Mouse (Mus musculus) hindbrain, embryonic 11.5 days (tissue): Measurements from ENCODE around the gene Fcrl5. TPM values are rescaled to one million over a fixed set of nuclear protein-coding genes. Genes with fewer than 3 reads are reported as not detected.

Experiments used
- ATAC-seq: fragments of 200-750 bp; cut with Nextera tagmentation; 2 replicates; pipeline ENCODE4 v1.8.0; 2017; ENCODE audit warnings: mild to moderate bottlenecking, moderate TSS enrichment, moderate library complexity; ENCODE audit not compliant: low FRiP score
- DNase-seq: peaks from one replicate; pipeline ENCODE4 v3.0.0-alpha.2; 2015; ENCODE audit warnings: low spot score
- H3K27ac ChIP-seq: fragments of 300-500 bp; sonication (generic); 2 replicates; pipeline ENCODE4 v1.5.1; 2014; ENCODE audit warnings: mild to moderate bottlenecking, low read depth, low read length
- H3K27me3 ChIP-seq: fragments of 300-500 bp; sonication (generic); 2 replicates; pipeline ENCODE4 v1.6.1; 2014; ENCODE audit warnings: mild to moderate bottlenecking, low read length, moderate library complexity, mixed read lengths; ENCODE audit not compliant: control insufficient read depth, insufficient read depth
- H3K36me3 ChIP-seq: fragments of 300-500 bp; sonication (generic); 2 replicates; pipeline ENCODE4 v1.6.1; 2014; ENCODE audit warnings: mild to moderate bottlenecking, low read length, moderate library complexity, mixed read lengths; ENCODE audit not compliant: control insufficient read depth, insufficient read depth
- H3K4me1 ChIP-seq: fragments of 300-500 bp; sonication (generic); replicated peaks from 2 replicates; pipeline ENCODE4 v1.6.1; 2014; ENCODE audit warnings: low read length, mixed read lengths; ENCODE audit not compliant: control insufficient read depth, insufficient read depth
- H3K4me2 ChIP-seq: fragments of 300-500 bp; sonication (generic); replicated peaks from 2 replicates; pipeline ENCODE4 v1.6.1; 2014; ENCODE audit warnings: mild to moderate bottlenecking, low read depth, low read length
- H3K4me3 ChIP-seq: fragments of 300-500 bp; sonication (generic); 2 replicates; pipeline ENCODE4 v1.5.1; 2014; ENCODE audit warnings: low read depth, low read length
- H3K9ac ChIP-seq: fragments of 300-500 bp; sonication (generic); 2 replicates; pipeline ENCODE4 v1.6.1; 2014; ENCODE audit warnings: low read depth, low read length
- H3K9me3 ChIP-seq: fragments of 300-500 bp; sonication (generic); 2 replicates; pipeline ENCODE4 v1.6.1; 2016; ENCODE audit warnings: low read length; ENCODE audit not compliant: control insufficient read depth
- WGBS: fragments of 180-500 bp; shearing (Covaris S2); extraction: QIAGEN DNeasy Blood & Tissue Kit; methylation state at CpG from one replicate; pipeline ENCODE4 v1.1.7; 2014; 5-methylcytosine and 5-hydroxymethylcytosine counted together
- polyA plus RNA-seq: library from polyadenylated mRNA; unstranded; fragments of >200 nt; fragmentation: Nextera tagmentation; extraction: Ambion mirVana; gene quantifications from 2 replicates; pipeline ENCODE4 v1.2.1, GENCODE M21; 2014

Fcrl5 gene
- polyA plus RNA-seq, 1 experiment from 2014 or later = not detected

GRCm38 (mm10) chr3:87529568-87529967 lies 94.0 kb downstream of the Fcrl5 start:
- DNase-seq (no peak), ATAC-seq (no peak)
- H3K4me2 ChIP-seq = no peak overlapping the region
- no peak overlapping the region for H3K4me3 ChIP-seq
- H3K27me3 ChIP-seq = no peaks in the 10 kb centered on the region
- no peak overlapping the region for H3K9ac ChIP-seq
- H3K4me1 ChIP-seq = no peaks in the 10 kb centered on the region
- H3K9me3 ChIP-seq = no peaks in the 10 kb centered on the region
- H3K27ac ChIP-seq = no peak overlapping the region
- H3K36me3 ChIP-seq = no peaks in the 10 kb centered on the region
- whole genome bisulfite sequencing = 96% methylated on average over 11 of the region's 11 CpGs

- Histone ChIP-seq H3K4me2 (no peak overlapping the region), H3K9ac (no peak overlapping the region), H3K4me1 (no peaks in the 10 kb centered on the region), H3K27ac (no peak overlapping the region), H3K4me3 (no peak overlapping the region), H3K36me3 (no peaks in the 10 kb centered on the region; the same call in 1 of the 2 replicates), H3K9me3 (no peaks in the 10 kb centered on the region), H3K27me3 (no peaks in the 10 kb centered on the region)
- ATAC-seq = no peak
- 85% methylated on average over 3 of the region's 3 CpGs for WGBS
- no peak for DNase-seq
Observed at GRCm38 (mm10) chr3:87530234-87530633, 94.7 kb downstream of the Fcrl5 start.

- Histone ChIP-seq H3K4me2 (no peak overlapping the region), H3K27ac (no peak overlapping the region), H3K9ac (no peak overlapping the region), H3K4me1 (no peaks in the 10 kb centered on the region), H3K36me3 (peaks cover 11% of the 10 kb centered on the region), H3K27me3 (no peaks in the 10 kb centered on the region), H3K4me3 (no peak overlapping the region), H3K9me3 (no peaks in the 10 kb centered on the region)
- ATAC-seq (no peak), DNase-seq (no peak)
- WGBS = 95% methylated on average over 7 of the region's 7 CpGs
Observed at GRCm38 (mm10) chr3:87533667-87534378, 98.2 kb downstream of the Fcrl5 start.

GRCm38 (mm10) chr3:87538034-87538433 lies 102.5 kb downstream of the Fcrl5 start:
- WGBS = 93% methylated on average over 10 of the region's 10 CpGs
- H3K36me3 ChIP-seq = peaks cover 11% of the 10 kb centered on the region
- H3K4me2 ChIP-seq = no peak overlapping the region
- H3K9me3 ChIP-seq = no peaks in the 10 kb centered on the region
- peaks cover 6% of the 10 kb centered on the region; the same call in 1 of the 2 replicates for H3K4me1 ChIP-seq
- no peaks in the 10 kb centered on the region for H3K27me3 ChIP-seq
- no peak overlapping the region for H3K27ac ChIP-seq
- no peak overlapping the region for H3K9ac ChIP-seq
- DNase-seq (no peak), ATAC-seq (no peak)
- no peak overlapping the region for H3K4me3 ChIP-seq

- no peaks in the 10 kb centered on the region for H3K9me3 ChIP-seq
- no peak overlapping the region for H3K9ac ChIP-seq
- H3K4me1 ChIP-seq = peaks cover 8% of the 10 kb centered on the region; the same call in 1 of the 2 replicates
- H3K4me2 ChIP-seq = no peak overlapping the region
- WGBS = 76% methylated on average over 11 of the region's 11 CpGs
- no peak for DNase-seq
- H3K4me3 ChIP-seq = no peak overlapping the region
- no peaks in the 10 kb centered on the region for H3K27me3 ChIP-seq
- H3K36me3 ChIP-seq = peaks cover 11% of the 10 kb centered on the region
- ATAC-seq = no peak
- H3K27ac ChIP-seq = no peak overlapping the region
Observed at GRCm38 (mm10) chr3:87540028-87540675, 104.6 kb downstream of the Fcrl5 start.

GRCm38 (mm10) chr3:87540714-87541113 lies 105.1 kb downstream of the Fcrl5 start:
- peaks cover 8% of the 10 kb centered on the region; the same call in 1 of the 2 replicates for H3K4me1 ChIP-seq
- no peak overlapping the region for H3K9ac ChIP-seq
- H3K4me3 ChIP-seq = no peak overlapping the region
- no peaks in the 10 kb centered on the region for H3K27me3 ChIP-seq
- no peak for ATAC-seq
- no peak overlapping the region for H3K4me2 ChIP-seq
- no peak for DNase-seq
- 28% methylated on average over 8 of the region's 8 CpGs for WGBS
- peaks cover 6% of the 10 kb centered on the region for H3K36me3 ChIP-seq
- no peak overlapping the region for H3K27ac ChIP-seq
- H3K9me3 ChIP-seq = no peaks in the 10 kb centered on the region

- Histone ChIP-seq H3K36me3 (no peaks in the 10 kb centered on the region), H3K4me3 (no peak overlapping the region), H3K4me2 (no peak overlapping the region), H3K9me3 (no peaks in the 10 kb centered on the region), H3K27ac (no peak overlapping the region), H3K9ac (no peak overlapping the region), H3K4me1 (peaks cover 8% of the 10 kb centered on the region; the same call in 1 of the 2 replicates), H3K27me3 (no peaks in the 10 kb centered on the region)
- no peak for ATAC-seq
- 40% methylated on average over 7 of the region's 7 CpGs for WGBS
- DNase-seq = peak; percentile 37
Observed at GRCm38 (mm10) chr3:87542481-87543215, 107.1 kb downstream of the Fcrl5 start.

GRCm38 (mm10) chr3:87545554-87545953 lies 110.0 kb downstream of the Fcrl5 start:
- H3K4me2 ChIP-seq = no peak overlapping the region
- H3K9ac ChIP-seq = no peak overlapping the region
- ATAC-seq = no peak
- H3K36me3 ChIP-seq = no peaks in the 10 kb centered on the region
- peaks cover 8% of the 10 kb centered on the region; the same call in 1 of the 2 replicates for H3K4me1 ChIP-seq
- no peak overlapping the region for H3K4me3 ChIP-seq
- H3K27ac ChIP-seq = 0 out of 2 replicates have a peak overlapping the region, but pooled peaks have one; percentile 58
- WGBS = 80% methylated on average over 3 of the region's 3 CpGs
- no peak for DNase-seq
- H3K9me3 ChIP-seq = no peaks in the 10 kb centered on the region
- H3K27me3 ChIP-seq = no peaks in the 10 kb centered on the region
